Mouse (Mus musculus) thymus, postnatal 10 days (tissue): ENCODE data around the gene Myf6.

Experiments
- DNase-seq, 2 experiments: peaks; one replicate each; pipeline ENCODE4 v3.0.0; 2021; ENCODE audit warnings: low spot score in 2 of 2

The Myf6 gene

DNA sequence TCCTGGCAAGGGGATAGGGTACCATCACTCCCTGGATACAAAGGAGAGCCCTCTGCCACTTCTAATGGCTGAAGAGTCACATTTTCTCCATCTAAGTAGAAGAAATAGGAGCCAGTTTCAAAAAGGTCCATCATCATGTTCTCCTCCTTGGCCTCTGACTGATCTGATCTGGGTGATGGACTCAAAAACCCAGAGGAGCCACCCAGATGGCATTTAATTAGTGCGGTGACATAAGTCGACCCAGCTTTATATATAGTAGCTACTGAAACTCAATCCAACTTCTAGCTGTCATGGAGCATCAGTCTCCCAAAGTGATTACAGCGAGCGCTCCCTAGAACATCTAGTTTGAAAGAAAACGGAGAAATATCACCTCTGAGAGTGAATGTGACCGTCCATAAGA lies at the start of gene Myf6:
TSS of gene Myf6 (minus strand) at position 170 of the 400 bp plus-strand sequence.
- DNase-seq, result no peak

DNA sequence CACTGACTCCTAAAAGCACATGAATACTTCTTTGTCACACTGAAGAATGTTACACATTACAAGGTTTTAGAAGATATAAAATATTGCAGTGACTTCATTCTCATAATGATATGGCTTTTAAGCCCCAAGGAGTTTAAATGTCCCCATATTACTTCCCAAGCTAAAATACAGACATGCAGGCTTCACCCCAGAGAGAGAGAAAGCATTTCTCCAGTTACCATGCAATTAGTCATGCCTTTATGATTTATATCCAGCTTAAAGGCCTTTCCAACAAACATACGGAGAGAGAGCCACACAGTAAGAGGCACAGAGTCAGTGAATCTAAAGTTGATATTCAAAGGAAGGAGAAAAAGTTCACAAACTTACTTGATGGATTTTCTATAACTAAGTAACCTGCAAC lies 48.5 kb upstream of the Myf6 start:
- no peak for DNase-seq

DNA sequence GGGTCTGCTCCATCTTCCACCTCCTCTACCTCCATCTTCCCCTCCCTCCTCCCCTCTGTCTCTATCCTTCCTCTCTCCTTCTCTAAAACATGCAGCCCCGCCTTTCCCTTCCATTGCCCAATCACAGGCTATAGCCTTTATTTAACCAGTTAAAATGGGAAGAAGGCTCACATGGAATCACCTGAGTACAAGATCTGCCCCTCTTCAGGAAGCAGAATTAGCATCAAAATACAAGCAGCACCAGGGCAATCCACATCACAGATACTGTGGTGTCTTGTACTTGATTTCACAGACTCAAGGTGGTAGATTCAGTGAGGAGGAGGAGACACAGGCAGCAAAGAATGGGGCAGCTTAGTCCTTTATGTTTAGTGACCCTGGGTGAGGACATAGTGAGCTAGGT lies 34.2 kb upstream of the Myf6 start:
- DNase-seq, result no peak

DNA sequence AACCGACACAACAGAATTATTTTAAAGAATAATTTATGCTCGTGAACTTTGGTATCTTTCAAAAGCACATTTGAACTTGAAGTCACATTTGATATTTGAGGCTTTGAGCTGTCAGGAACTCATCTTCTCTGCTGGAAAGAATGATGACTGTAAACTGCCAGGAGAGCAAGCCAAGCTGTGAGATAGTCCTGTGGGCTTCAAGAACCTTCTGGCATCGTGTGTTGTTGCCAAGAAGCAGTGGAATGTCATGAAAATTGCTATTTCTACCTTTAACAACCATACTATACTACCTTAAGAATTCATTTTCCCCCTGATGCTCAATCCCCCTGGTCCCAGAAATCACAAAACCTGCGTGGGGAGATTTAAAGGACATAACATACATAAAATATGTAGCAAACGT lies 24.7 kb upstream of the Myf6 start:
- DNase-seq, result no peak

DNA sequence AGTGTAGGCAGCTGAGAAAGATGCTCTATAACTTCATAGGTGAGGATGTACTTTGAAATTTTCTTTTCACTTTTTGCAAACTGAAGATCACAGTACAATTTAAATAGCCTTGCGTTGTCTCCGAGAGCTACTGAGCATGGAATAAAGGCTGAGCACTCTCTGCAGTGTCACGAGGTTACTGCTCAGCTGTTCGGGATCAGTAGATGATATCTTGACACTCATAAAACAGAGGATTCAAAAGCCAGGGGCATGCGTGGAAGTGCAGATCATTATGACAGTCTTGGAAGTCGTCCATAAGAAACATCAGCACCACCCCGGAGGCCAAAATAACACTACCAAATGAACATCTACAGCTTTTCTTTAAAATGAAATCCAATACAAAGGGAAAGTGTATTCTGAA lies 22.1 kb upstream of the Myf6 start:
- no peak for DNase-seq

DNA sequence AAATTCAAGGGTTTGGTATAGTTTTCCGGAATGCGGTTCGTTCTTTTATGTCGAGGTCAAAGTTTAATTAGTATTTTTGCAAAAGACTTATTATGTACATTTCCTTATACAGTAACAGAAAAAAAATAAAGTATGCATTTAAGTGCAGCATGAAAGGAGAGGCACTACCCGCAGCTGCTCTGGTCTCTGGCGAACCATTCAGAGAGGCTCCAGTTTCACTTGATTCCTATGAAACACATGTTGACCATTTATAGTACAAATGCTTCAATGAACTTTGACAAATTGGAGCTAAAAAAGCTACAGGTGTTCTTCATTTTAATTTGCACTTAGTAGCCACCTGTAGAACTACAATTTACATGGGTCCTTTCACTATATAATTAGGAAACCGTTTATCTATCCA lies 20.2 kb upstream of the Myf6 start:
- DNase-seq, result no peak

DNA sequence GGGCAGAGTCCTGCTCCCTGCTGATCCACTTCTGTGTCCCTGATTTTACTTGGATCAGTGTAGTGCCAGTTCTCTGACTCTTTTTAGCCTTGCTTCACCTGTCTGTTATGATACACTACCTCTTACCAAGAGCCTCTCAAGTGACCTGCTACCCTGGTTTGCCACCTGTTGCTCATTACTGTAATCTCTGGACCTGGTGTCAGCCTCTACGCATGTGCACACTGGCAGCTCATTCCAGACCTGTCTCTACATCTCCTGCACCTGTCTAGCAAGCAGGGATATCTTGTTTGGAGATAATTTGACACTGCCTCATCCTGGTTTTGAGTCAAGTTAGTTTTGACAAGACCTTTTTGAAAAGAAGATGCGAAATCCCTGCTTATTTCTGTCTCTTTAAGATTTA lies 11.9 kb upstream of the Myf6 start:
- no peak for DNase-seq

DNA sequence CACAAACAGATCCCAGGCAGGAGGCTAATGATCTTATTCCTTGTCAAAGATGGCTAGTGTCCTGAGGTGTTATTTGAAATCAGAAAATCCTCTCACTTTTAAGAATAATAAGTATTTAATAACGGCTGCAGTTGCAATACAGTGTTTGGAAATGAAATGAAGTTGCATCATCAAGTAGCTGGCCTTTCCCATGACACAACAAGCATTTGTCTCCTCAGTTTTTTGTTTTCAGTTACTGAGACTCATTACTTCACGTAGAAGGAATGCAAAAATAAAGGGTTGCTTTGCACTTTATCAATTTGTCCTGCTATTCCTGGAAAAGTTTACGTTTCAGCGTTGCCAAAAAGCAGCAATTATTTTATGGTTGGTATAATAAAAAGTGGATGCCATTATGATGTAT lies 8.9 kb upstream of the Myf6 start:
- DNase-seq, result no peak

DNA sequence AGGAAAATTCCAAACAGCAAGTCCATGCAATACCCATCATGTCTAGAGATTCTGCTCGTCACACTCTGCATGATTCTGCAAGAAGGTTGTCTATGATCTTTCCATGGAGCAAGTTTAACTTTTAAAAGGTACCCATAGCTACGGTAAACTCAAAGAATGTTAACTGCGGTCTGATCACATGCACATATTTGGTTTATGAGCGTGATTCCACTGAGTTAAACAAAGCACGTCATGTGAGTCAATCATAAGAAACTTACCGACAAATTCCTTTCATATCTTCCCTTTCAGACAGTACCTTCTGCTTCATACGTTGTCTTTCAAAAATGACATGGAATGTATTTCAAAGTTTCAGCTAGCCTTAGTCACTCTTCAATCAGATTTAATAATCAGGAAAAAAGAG lies 7.7 kb upstream of the Myf6 start:
- DNase-seq, result no peak

DNA sequence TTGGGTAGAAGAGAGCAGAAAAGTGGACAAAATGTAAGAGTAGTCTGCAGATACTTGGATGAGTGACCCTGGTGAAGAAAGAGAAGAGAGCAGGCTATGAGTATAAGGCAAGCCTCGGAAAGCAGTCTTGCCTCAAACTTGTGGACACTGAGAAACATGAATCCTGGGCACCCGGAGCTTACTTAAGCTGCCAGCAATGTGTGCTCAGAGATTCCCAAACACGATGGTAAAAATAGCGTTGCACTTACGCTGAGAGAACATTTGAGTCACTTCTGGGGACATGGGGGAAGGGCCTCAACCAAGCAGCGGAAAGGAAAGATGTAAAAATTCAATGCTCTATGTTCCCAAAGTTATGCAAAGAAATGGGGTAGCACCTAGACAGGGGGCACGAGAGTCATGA lies 5.1 kb upstream of the Myf6 start:
- no peak for DNase-seq

DNA sequence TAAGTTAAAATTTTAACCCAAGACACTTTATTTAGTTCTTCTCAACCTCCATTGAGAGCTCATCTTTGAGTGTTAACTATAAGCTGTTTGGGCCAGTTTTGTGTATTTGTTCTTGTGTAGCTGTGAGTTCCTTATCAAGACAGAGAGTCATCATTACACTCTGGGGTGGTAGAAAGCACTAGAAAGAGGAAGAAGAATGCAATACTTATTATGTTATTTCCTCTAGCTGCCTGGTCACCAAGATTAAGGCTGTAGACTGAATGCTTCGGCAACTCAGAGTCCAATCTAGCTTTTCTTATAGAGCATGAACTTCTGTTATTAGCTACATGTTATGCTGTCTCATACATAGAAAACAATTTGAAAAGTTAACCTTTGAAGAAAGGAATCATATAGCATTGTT lies 1.9 kb upstream of the Myf6 start:
- DNase-seq, result no peak

DNA sequence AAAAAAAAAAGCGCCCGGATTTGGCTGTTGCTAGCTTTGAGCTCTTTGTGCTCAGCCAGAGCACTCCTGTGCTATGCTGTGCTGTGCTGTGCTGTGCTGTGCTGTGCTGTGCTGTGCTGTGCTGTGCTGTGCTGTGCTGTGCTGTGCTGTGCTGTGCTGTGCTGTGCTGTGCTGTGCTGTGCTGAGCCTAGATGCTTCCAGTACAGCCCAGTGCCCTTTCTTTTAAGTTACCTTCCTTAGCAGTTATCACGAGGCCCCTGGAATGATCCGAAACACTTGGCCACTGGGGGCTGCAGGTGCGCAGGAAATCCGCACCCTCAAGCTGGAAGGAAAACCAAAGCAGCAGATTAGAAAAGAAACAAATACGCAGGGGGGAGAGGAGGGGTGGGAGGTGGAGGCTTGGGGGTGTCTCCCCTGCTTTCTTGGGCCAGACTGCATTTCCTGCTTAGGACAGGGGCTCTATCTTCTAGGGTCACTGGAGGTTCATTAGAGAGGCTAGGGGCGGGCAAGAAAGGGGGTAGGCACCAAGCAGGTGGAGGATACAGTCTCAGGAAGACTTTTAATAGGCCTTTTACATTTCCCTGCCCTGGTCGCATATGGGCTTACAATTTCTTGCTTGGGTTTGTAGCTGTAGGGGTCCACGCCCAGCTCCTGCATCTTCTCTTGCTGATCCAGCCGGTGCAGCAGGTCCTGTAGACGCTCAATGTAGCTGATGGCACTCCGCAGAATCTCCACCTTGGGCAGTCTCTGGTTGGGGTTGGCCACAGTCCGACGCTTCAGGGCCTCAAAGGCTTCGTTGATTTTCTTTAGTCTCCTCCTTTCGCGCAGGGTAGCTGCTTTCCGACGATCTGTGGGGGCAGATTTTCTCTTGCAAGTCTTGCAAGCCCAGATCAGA lies 710 bp downstream of the Myf6 start:
- no peak for DNase-seq

DNA sequence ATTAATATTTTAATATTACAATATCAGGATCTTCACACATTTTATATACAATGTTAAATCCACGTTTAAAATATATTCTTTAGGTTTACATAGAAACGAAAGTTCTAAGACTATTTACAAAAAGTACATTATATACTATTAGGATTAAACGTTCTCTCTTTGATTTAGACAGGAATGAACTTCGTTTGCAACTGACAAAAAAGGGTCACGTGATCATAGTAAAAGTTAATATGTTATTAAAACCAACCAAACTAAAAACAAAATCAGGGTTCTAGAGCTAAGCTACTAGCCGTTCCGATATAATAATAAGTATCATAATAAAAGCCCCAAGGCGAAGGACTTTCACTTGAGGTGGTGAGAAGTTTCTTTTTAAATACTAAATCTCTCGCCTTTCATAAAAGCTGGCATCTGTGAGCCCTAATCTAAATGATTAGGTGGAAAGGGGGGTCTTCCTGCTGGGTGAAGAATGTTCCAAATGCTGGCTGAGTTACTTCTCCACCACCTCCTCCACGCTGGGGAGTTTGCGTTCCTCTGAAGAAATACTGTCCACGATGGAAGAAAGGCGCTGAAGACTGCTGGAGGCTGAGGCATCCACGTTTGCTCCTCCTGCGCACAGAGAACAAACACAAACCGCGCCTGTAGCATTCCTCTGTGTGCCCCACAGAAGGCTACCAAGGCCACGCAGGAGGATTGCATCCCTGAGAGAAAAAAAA lies 1.5 kb downstream of the Myf6 start:
- no peak for DNase-seq

DNA sequence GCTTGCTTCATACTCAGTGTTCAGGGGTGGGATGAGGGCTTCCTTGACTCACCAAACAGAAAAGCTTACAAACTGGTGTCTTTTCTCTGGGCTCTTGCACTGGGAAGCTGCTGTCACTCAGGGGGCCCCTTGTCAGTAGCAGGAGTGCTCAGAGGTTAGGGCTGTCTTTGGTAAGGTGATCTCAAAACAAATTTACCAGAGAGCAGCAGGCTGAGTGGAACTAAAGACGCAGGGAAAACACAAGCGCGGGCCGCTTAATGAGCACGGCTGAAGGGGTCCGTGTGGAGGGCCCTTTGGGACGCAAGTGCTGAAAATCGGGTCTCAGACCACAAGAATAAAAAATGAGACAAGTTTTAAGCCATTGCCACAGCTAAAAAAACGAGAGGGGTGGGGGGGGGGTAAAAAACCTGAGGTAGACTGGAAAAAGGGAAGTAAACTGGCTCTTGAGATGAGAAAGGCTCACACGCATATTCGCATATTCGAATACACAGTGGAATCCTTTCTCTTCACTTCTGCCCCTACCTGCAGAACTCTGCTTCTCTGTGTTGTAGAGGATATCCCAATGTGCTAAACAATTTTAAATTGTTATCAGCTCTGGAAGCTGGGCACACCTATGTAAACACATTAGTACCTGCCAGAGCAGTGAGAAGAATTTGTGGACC lies 5.8 kb downstream of the Myf6 start:
- no peak for DNase-seq

DNA sequence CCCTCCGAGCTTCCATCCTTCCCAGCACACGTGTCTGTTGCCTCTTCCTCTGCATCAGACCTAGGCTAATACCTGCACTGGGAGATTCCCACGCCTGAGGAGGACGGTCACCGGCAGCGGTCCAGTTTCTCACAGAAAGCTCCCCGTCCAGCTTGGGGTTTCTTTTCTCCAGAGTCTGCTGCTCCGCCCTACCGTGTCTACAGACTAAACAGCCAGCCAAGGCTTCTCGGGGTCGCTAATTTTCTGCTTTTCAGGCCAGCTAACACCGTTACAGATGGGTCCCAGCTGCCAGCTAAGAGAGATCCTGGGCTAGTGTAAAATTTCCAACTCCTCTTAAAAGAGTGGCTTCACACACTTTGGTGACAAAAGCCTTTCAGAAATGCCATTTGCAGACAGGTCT lies 7.8 kb downstream of the Myf6 start:
- DNase-seq, result no peak

DNA sequence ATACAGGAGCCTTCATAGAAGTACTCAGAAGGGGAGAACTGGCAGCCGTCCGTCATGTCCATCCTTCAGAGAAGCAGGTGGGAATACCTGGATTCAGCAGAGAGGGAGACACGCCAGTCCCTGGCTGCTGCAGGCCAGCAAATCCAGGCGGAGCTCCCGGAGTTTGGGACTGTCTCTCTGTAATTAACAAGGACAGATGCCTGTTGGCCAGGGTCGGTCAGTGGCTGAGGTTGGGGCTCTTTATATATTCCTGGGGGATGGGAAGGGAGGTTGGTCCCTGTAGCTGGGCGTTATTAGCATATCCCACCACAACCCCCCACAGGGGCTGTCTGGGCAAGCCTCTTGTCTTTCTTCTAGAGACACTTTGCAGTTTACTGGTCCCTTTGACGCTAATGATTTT lies 8.7 kb downstream of the Myf6 start, which contains the start of gene Myf5:
TSS of gene Myf5 (minus strand) at position 265 of the 400 bp plus-strand sequence.
- no peak for DNase-seq

DNA sequence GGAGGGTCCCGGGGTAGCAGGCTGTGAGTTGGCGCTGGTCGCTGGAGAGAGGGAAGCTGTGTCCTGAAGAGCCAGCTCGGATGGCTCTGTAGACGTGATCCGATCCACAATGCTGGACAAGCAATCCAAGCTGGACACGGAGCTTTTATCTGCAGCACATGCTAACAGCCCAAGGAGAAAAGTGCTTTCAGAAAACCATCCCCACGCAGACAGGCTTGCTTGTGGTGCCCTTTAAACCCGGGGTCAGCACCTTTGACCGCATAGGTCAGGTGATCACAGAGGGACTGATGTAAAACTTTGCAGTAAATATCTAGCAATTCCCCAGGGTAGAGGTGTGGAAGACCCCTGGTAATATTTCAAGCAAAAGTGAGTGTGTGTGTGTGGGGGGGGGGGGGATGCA lies 10.5 kb downstream of the Myf6 start:
- DNase-seq, result no peak

DNA sequence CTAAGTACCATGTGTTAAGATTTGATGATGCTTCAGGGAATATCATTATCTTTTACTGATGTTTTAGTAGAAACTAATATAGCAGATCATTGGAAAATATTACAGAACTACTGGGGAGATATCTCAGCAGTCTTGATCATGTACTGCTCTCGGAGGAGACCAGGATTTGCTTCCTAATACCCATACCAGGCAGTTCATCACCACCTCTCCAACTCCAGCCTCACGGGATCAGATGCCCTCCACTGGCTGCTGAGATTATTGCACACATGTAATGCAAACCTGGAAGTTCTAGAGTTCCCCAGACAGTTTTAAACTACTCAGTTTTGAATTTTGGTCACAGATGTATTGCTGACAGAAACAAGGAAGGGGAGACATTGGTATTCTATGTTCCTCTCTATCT lies 21.0 kb downstream of the Myf6 start:
- DNase-seq, result no peak

DNA sequence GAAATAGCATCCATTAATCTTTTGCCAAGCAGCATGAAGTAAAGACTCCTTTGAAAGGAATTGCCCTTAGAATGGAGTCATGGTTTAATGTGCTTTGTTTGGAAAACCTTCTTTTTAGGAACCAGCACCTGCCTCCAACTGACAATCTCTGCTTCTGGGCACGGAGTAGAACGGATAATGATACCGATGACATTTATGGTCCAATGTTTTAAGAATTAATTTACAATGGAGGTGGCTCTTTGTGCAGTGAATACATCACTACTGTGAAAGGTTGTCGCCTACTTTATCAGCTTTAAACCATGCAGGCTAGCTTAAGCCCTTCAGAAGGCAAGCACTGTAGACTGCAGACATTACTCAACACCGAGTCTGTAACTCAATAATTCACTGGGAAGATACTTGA lies 22.8 kb downstream of the Myf6 start:
- no peak for DNase-seq

DNA sequence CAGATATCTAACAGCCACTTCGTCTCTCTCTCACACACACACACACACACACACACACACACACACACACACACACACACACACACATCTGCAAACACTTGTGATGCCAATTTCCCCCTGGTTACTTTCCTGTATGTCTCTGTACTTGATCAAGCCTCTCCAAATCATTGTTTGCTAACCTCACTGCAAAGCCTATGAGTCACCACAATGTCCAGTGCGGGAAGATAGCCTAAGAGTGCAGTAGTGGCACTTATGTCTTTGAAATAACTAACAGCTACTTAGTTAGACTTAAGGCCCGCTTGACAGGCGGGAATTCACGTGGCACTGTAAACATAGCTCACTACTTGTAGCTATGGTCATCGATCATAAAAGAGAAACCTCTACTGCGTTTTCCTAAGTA lies 26.7 kb downstream of the Myf6 start:
- no peak for DNase-seq

DNA sequence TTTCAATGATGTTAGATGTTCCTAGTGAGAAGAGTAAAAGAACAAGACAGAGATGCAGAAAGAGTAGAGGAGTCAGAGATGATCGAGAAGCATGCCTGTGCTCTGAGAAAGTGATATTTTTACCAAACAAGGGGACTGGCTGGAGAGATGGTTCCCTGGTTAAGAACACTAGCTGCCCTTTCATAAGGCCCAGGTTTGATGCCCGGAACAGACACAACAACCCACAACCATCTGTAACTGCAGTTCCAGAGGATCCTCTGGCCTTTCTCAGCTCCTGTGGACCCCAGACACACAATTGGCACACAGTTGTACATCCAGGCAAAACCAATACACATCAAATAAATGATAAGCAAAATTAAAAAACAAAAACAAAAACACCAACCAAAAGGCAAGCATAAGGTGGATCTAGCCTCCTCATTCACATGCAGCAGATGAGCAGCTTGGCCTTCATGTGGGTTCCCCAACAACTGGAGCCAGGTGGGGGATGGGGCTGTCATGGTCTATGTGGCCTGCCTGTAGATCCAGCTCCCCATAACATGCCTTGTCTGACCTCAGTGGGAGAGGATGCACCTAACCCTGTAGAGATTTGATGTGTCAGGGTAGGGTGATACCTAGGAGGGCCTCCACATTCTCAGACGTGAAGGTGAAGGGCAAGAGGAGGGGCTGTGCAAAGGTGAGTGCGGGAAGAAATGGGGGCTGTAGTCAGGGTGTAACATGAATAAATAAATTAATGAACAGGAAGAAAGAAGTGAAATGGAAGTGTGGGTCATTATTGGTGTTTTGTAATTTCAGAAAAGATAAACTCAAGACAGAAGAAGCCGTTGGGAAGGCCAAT lies 44.8 kb downstream of the Myf6 start:
- no peak for DNase-seq
